Mouse (Mus musculus) liver, postnatal 0 days (tissue): Measurements from ENCODE around the gene Lrrtm3. TPM values are rescaled to one million over a fixed set of nuclear protein-coding genes. Genes with fewer than 3 reads are reported as not detected.

Experiments used
- ATAC-seq: fragments of 200-750 bp; cut with Nextera tagmentation; 2 replicates; pipeline ENCODE4 v1.8.0; 2017; ENCODE audit warnings: mild to moderate bottlenecking, moderate library complexity
- DNase-seq: peaks from one replicate; pipeline ENCODE4 v3.0.0-alpha.2; 2016
- H3K27ac ChIP-seq: fragments of 300-500 bp; sonication (generic); 2 replicates; pipeline ENCODE4 v1.5.1; 2014; ENCODE audit warnings: antibody characterized with exemption, moderate library complexity, mild to moderate bottlenecking, low read depth
- H3K27me3 ChIP-seq: fragments of 300-500 bp; sonication (generic); 2 replicates; pipeline ENCODE4 v1.6.1; 2014; ENCODE audit warnings: low read length, control low read depth, mixed read lengths; ENCODE audit not compliant: insufficient read depth
- H3K36me3 ChIP-seq: fragments of 300-500 bp; sonication (generic); replicated peaks from 2 replicates; pipeline ENCODE4 v1.6.1; 2014; ENCODE audit warnings: mild to moderate bottlenecking, control low read depth, low read length, moderate library complexity, mixed read lengths; ENCODE audit not compliant: insufficient read depth
- H3K4me1 ChIP-seq: fragments of 300-500 bp; sonication (generic); 2 replicates; pipeline ENCODE4 v1.6.1; 2014; ENCODE audit warnings: antibody characterized with exemption, mild to moderate bottlenecking, control low read depth; ENCODE audit not compliant: insufficient read depth
- H3K4me2 ChIP-seq: fragments of 300-500 bp; sonication (generic); 2 replicates; pipeline ENCODE4 v1.6.1; 2014; ENCODE audit warnings: low read depth, mild to moderate bottlenecking, low read length, moderate library complexity, mixed read lengths
- H3K4me3 ChIP-seq: fragments of 300-500 bp; sonication (generic); 2 replicates; pipeline ENCODE4 v1.5.1; 2014; ENCODE audit warnings: low read depth, low read length
- H3K9ac ChIP-seq: fragments of 300-500 bp; sonication (generic); replicated peaks from 2 replicates; pipeline ENCODE4 v1.6.1; 2014; ENCODE audit warnings: mild to moderate bottlenecking, moderate library complexity
- H3K9me3 ChIP-seq: fragments of 300-500 bp; sonication (generic); 2 replicates; pipeline ENCODE4 v1.6.1; 2016; ENCODE audit warnings: mild to moderate bottlenecking, control low read depth, low read length, mixed read lengths
- CTCF ChIP-seq: sonication (generic); IDR thresholded peaks from 2 replicates; pipeline ENCODE4 v1.5.1; 2016; ENCODE audit warnings: antibody characterized with exemption, low read depth
- EP300 ChIP-seq: IDR thresholded peaks from 2 replicates; pipeline ENCODE4 v1.6.1; 2016; ENCODE audit warnings: antibody characterized with exemption, low read depth, mild to moderate bottlenecking
- WGBS: fragments of 180-500 bp; shearing (Covaris S2); extraction: QIAGEN DNeasy Blood & Tissue Kit; methylation state at CpG from one replicate; pipeline ENCODE4 v1.1.7; 2014; ENCODE audit not compliant: insufficient replicate concordance; 5-methylcytosine and 5-hydroxymethylcytosine counted together
- polyA plus RNA-seq: library from polyadenylated mRNA; unstranded; fragments of >200 nt; fragmentation: Nextera tagmentation; extraction: Ambion mirVana; gene quantifications from 2 replicates; pipeline ENCODE4 v1.2.1, GENCODE M21; 2015

Gene Lrrtm3
- polyA plus RNA-seq, 1 experiment from 2014 or later = 0.05 TPM

DNA sequence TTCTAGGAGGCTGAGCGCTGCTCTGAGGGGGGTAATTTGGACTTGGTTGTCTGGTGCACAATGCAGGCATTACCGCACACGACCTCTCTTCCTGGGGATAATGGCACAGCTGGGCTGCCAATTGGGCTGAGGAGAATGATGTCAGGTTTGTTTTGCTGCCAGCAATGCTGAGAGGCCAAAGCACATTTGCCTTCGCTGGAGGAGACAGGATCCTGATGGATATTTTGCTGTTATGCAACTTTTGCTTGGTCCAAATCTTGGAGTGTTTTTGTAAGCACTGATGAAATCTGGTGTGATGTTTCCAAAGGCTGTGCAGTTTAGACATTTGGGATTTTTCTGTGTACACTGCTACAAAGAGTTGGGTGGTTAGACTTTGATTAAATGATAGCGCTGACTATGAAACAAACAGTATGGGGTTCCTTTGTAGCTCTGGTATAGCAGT, 209.6 kb downstream of the Lrrtm3 start:
- Histone ChIP-seq H3K4me2 (no peak overlapping the region), H3K36me3 (no peaks in the 10 kb centered on the region), H3K9ac (no peak overlapping the region), H3K27me3 (no peaks in the 10 kb centered on the region), H3K4me3 (no peak overlapping the region), H3K27ac (no peak overlapping the region), H3K9me3 (no peaks in the 10 kb centered on the region), H3K4me1 (no peaks in the 10 kb centered on the region)
- ATAC-seq (no peak), DNase-seq (no peak)
- 79% methylated on average over 5 of the region's 5 CpGs for WGBS
- TF ChIP-seq CTCF (no peak), EP300 (no peak)

Other genes with a start within 250 kb of the Lrrtm3 start
- not detected in 2 replicates for gene Gm10118, start 162.8 kb downstream of the Lrrtm3 start, polyA plus RNA-seq